Mouse (Mus musculus) lung, postnatal 0 days (tissue): ENCODE measurements around the gene Dmrta1.

Experiments
- CTCF ChIP-seq: IDR thresholded peaks from 2 replicates; pipeline ENCODE4 v1.5.1; 2016; ENCODE audit warnings: antibody characterized with exemption, mild to moderate bottlenecking
- EP300 ChIP-seq: IDR thresholded peaks from 2 replicates; pipeline ENCODE4 v1.6.1; 2016; ENCODE audit warnings: antibody characterized with exemption, mild to moderate bottlenecking, control low read depth

GRCm38 (mm10) chr4:89651779-89652178 lies 27.5 kb upstream of the Dmrta1 start:
- TF ChIP-seq EP300 (no peak), CTCF (no peak)
